Mouse (Mus musculus): ENCODE data around the gene Fbxo31.

- TF ChIP-seq CTCF (IDR thresholded peaks at IDR 0.05; ENCODE audit: borderline replicate concordance, insufficient read depth, low read depth, low read length) = no peak
- no peak for TF ChIP-seq POLR2A (IDR thresholded peaks at IDR 0.05; ENCODE audit: borderline replicate concordance, insufficient read depth, low read length)
Measured at GRCm38 (mm10) chr8:121598190-121598589, 19.6 kb upstream of the Fbxo31 start.

All from cerebellum, adult 2 months (tissue).